Mouse (Mus musculus): Measurements from ENCODE around the gene Itpr2.
A peak's percentile ranks its signal among the peaks of the same experiment; 100 is the strongest.

Gene Itpr2

DNA sequence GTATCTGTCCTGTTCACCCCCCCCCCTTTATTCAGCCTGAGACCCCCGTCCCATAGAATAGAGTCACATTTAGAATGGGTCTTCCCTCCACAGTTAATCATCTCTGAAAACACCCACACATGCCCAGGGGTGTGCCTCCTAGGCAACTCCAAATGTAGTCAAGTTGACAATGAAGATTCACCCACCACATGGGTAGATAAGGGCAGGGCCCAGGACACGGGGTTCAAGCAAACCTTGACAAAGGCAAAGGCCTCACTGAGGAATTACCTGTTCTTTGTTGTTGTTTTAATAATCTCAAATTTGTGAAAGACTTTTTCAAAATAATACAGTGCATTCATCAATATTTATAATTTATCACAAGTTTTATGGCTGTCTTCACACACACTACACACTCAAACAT, 2.4 kb upstream of the Itpr2 start:
- DNase-seq (ENCODE audit: low spot score) = no peak

DNA sequence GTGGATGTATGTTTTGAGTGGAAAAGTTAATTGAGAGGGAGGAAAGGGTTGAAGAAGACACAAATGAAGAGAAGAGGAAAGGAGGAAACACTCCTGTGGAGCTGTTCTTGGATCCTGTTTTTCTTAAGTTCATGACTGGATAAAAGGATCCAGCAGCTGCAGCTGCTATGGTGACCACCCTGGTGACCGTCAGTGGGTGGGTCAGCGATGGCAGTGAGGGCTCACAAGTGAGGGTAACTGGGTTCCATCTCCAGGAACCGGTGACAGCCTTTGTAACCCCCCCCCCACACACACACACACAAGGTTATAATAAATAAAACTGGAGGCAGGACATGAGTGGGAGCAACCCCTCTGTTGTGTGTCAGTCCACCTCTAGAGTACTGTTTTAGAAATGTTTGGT, 833 bp upstream of the Itpr2 start:
- no peak for DNase-seq (ENCODE audit: low spot score)

DNA sequence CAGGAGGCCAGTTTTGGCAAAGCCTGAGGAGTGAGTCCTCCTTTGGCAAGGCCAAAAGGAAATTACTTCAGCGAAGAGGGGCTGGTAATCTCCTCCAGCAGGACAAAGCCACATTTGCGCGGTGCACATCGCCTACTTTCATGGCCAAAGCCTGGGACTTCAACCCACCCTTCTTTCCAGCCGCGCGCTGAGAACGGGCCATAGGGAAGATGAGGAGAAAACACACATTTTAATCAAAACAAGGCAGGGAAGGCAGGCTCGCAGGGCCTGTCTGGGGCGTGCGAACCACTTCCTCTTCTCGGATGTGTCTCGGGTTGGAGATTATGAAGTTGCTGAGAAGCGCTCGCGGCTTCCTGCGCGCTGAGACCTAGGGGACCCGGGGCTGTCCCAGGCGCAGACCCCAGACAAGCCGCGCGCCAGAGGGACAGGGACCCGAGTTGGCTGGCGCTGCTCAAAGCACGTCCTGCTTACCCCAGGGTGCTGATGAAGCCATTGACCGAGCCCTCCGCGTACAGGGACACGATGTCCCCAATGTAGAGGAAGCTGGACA, 632 bp downstream of the Itpr2 start:
- no peak for DNase-seq (ENCODE audit: low spot score)

DNA sequence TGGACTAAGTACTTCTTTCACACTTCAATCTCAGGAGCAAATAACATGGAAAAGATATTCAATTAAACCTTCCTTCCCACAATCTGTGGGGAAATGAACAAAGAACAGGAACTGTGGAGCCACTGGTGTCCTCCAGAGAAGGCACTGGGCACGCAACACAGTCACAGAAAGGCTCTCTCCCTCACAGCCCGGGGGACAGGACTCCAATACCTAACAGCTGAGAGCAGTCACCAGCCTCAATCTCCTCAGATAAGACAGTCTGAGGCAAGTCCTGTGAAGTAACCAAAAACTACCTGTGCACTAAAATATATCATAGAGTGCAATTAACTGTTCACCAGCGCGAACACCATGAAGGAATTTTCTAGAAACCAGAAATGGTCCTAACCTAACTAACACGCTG, 1.3 kb downstream of the Itpr2 start:
- DNase-seq (ENCODE audit: low spot score) = no peak

DNA sequence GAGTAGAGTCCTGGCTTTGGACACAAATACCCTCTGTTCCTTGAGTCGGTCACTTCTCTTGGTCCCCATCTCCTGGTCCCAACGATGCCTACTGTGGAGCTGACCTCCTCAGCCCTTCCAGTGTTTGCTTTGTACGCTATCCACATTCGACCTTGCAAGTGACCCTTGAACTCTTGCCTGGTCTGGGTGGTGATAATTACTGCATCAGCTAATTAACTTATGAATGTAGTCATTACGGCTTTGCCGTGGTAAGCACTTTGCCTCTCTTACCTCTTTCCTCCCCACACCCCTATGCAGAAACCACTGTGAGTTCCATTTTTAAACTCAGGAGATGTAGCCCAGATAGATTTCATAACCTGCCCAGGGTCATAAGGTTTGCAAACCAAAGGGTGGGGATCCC, 1.8 kb downstream of the Itpr2 start:
- no peak for DNase-seq (ENCODE audit: low spot score)

DNA sequence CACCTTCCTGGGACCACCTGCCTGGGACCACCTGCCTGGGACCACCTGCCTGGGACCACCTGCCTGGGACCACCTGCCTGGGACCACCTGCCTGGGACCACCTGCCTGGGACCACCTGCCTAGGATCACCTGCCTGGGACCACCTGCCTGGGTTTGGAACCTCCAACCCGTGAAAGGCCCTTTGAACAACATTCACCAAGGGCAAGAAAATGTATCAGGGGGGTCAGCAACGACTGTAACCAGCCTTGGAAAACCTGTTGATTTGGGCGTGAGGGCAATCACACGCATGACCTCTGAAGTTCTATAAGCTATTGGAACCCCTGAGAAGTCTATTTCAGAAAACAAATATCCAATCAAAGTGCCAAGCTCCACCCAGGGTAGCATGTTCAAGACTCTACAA, 2.5 kb downstream of the Itpr2 start:
- DNase-seq (ENCODE audit: low spot score) = no peak

DNA sequence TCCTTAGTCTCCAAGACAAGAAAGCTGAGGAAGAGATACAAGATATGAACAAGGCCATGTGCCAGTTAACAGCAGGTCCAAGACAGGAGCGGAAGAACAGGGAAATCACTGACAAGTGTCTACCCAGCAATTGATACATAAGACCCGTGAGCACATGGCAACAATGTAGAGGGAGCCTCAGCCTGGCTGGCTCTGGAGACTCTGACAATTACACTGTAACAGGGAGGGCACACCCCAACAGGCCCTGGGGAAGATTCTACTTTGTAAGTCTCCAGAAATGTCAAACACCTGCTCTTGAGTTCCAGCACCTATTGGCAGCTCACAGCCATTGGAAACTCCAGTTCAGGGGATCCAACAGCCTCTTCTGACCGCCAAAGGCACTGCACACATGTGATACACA, 3.6 kb downstream of the Itpr2 start:
- DNase-seq (ENCODE audit: low spot score) = no peak

DNA sequence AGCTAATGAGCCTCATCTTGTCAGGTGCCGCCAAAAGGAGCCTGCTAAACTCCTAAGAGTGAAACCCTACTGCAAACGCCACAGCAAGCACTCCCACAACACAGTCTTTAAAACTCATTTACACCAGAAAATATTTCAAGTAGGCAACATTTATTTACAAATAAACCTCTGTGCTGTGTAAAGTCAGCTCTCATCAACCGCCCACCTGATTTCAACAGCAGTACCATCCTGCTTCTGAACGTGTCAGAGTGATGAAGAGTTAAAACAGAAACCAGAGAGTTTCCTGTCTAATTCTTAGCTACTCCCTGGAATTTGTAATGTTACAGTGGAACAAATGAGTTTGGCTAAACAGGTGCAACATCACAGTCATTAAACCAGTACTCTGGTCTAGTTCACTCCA, 4.2 kb downstream of the Itpr2 start:
- DNase-seq (ENCODE audit: low spot score) = no peak

DNA sequence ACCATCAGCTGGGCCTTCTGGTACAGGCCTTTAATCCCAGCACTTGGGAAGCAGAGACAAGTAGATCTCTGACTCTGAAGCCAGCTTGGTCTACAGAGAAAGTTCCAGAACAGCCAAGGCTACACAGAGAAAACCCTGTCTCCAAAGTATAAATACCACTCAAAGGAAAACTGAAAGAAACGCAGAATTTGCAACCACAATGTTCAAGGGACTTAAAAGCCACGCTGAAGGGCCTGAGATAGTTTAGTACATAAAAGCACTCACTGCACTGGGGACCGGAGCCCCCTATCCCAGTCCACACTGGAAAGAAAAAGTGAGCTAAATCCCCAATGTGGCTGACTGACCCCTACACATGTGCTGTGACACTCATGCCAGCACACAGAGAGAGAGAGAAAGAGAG, 4.6 kb downstream of the Itpr2 start:
- no peak for DNase-seq (ENCODE audit: low spot score)

DNA sequence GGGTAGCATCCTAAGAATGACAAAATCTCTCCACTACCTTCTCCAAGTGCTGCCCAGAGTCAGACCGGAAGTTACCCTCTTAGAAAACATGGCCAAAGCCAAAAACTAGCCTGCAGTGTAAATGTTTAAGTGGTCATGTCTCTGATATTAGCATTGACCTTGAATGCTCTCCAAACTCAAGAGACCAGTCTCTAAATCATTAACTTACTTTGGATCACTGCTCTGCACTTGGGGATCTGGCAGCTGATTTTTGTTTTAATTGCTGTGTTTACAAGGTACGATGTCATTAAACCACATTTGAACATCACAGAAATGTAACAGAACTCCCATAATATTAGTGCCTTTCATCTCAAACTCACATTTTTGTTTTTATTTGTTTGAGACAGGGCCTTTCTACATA, 10.3 kb downstream of the Itpr2 start:
- no peak for DNase-seq (ENCODE audit: low spot score)

DNA sequence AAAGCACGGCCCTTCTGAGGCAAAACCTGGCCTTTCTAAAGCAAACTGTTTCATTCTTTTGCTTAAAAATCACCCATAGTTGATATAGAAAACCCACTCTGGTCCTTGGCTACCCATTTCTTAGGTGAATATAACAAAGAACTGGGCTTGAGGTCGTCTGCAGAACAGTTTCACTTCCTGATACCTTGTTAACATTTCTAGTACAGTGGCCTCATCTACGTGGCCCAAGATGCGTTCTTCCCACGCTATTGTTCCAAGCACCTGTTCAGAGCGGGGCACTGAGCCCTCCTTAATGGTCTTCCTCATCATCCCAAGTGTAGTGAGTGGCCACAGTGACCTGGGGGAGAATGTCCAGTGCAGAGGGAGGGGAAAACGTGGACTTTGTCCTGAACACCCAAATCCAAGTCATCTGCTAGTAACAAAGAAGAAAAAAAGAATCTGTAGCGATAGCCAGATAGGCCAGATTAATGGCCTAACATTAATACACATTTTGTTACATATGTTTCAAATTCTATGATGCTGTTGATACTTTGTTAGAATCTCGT, 11.5 kb downstream of the Itpr2 start:
- no peak for DNase-seq (ENCODE audit: low spot score)

DNA sequence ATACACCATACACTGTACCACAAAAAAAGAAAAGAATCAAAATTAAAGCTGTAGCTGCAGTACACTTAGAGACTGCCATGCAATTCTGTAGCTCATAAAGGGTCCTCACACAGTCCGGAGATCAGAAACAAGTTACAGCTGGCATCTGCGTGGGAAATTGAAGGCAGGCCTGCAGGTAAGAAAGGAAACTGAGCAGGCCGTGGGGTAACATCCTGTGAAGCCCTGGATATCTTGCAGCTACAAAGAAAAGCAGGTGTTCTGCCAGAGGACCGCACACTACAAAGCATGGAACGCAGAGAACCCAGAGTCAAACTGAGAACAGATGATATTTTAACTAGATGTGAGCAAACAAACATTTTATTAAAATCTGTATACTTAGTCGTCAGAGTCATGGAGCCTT, 12.2 kb downstream of the Itpr2 start:
- no peak for DNase-seq (ENCODE audit: low spot score)

DNA sequence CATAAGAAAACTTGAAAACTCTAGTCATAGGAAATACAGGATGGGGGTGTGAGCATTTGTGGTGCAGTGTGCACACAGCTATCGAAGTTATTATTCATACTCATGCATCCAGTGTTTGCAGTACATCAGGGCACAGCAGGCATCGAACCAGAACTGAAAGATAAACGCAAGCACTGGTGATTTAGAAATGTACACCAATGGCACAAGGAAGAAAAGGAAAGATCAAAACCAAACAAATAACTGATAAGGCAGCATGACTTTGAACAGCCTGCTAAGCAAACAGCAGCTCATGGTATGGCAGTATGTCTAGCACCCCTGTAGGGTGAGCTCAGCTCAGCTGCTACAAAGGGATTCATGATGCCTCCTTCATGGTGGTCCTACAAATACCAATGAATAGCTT, 13.3 kb downstream of the Itpr2 start:
- no peak for DNase-seq (ENCODE audit: low spot score)

DNA sequence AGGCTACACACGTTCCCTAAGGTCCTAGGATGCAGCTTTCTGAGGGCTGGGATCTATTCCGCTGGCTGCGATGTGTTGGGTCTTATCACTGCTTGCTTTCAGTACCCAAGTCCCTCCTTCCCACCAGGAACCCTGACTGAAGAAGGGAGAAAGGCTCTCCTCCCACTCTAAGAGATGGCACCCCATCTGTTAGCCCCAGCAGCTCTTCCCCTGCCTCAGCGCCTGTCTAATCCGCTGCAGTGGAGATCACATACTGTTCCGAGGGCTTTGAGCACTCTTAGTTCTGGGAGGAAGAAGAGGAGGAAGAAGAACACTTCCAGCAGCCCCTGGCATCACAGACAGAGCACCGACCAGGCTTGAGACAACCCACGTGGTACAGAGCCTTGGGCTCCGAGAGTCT, 14.9 kb downstream of the Itpr2 start:
- no peak for DNase-seq (ENCODE audit: low spot score)

DNA sequence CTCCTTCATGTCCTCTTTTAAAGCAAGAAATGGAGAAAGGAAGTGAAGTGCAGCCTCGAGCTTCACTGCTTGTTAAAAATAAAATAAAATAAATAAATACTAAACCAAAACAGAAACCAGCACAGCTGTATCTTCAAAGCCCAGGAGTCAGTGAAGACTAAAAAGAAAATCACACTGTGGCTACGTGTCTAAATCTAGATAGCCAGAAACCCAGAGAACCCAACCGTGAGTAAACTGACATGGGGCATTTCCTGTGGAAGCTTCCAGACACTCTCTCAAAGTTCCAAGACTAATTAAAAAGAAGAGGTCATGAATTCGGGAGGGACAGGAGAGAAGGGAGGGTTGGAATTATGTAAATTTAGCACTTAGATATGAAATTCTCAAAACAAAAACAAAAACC, 15.9 kb downstream of the Itpr2 start:
- DNase-seq (ENCODE audit: low spot score) = no peak

DNA sequence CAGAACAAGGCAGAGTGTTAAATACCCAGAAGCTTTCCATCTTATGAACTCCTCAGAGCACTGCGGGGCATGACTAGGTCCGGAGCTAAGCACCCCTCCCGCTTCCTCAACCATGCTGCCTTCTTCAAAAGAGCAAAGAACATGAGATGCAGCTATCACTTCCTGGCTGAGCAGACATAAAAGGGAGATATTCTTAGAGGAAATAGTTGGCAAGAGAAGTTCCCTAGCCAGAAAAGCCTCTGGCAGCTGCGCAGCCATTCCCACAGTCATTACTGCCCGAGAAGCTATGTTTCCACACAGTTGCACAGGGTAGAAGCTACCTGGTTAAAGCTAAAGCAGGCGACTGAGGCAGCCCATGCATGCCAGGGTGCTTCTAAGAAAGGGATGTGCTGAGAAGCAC, 20.6 kb downstream of the Itpr2 start:
- DNase-seq (ENCODE audit: low spot score) = no peak

DNA sequence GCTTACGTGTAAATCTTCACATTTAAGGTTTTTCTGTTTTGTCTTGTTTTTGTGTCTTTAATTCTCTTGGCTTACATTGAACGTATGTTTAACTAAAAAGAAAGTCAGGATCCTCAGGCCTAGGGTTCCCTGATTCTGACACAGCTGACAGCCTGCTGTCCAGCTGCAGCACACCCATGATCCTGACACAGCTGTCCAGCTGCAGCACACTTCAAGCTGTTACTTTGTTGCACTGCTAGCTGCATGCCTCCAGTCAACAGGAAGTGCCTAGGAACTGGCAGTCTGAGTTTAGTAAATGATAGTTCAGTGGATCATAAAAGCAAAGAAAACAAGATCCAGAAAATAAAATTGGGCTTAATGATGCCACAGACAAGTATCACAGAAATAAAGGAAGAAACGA, 21.1 kb downstream of the Itpr2 start:
- no peak for DNase-seq (ENCODE audit: low spot score)

DNA sequence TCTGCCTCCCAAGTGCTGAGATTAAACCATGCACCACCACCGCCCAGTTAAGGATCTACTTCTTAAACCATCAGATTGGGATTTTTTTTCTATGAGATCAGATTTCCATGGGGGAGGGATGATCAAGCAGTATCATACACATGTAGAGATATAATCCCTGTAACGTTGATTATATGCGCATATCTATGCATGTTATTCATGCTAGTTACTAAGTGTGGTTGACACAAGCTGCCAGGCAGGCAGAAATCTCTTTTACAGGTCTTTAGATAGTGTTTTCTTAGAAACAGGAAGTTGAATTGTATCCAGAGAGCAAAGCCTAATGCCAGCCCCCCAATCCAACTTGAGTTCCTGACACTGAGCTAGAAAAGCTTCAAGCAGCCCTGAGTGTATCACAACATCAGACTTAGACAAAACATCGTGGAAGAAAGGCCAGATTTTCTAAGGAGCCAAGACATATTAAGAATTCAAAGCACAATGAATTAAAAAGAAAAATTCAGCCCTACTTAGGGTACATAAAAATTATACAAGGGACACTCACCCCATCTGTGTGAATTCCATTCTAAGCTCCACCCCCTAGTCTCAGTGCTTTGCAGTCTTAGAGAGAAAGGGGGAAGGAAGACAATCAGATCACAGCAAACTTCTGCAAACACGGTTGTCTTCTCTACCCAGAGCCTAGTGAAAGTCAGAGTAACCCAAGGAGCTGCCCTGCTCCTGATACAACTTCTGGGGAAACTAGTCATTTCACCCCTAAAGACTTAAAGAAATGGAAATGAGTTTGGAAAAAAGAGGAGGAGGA, 22.9 kb downstream of the Itpr2 start:
- no peak for DNase-seq (ENCODE audit: low spot score)

DNA sequence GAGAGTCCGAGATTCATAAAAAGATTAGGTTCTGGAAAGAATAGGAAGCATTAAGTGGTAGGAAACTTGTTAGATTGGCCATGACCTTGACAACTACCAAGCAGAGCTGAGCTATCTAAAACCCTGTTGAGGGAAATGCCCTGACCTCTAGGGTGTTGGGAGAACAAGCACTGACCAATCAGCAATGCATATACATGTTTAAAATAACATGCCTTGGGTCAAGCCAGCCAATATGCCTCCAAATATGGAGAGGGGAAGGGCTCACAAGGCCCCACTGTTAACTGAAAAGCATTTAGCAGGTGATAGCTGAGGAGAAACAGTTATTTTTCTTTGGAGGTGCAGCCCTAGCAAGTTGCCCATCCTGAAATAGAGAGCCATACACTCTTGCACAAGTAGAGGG, 25.2 kb downstream of the Itpr2 start:
- no peak for DNase-seq (ENCODE audit: low spot score)

DNA sequence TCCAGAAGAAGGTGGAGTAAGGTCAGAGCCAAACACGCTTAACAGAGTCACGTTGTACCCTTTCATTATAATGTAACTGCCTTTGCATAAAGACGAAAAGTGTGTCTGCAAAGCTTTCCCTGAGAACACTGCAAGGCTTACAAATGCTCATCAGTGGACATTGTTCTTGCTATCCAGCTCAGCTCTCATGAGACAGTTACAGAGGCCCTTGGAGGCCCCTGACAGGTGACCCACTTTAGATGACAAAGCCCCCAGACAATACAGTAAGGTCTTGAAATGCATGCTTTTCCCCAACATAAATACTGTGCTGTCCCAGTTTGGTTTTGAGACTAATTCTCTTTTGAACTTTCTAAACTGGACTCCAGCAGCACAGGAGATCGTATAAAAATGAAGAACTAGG, 27.9 kb downstream of the Itpr2 start:
- DNase-seq (ENCODE audit: low spot score) = no peak

DNA sequence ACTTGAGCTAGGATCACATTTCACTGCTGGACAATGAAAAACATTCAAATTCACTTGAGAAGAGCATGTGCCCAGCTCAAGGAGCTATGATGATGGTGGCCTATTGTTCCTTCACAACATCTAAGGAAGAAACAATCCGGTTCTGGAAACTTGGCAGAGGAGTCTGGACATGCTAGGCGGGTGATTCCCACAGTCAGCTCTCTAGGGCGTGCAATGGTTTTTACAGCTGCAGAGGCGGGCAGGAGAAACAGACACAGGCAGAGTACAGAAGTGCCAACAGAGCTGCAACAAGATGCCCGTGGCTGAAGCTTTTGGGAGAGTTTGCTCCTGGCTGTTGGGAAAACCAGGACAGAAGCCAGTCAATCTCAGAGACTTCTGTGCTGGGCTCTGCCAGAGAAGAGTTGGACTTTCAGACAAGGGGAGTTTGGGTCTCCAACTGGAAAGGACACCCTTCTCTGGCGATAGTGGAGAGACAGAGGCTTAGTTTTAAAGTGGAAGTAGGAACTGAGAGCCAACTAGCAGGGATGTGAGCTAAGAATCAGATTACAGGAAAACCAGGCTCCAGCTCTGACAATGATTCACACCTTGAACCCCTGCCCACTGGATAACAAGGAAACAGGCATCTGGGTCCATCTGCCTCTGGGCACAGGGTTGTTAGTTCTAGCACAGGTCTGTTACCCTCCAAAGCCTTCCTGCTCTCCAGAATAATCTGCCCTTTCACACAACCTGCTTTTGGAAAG, 28.6 kb downstream of the Itpr2 start:
- DNase-seq (ENCODE audit: low spot score) = no peak

DNA sequence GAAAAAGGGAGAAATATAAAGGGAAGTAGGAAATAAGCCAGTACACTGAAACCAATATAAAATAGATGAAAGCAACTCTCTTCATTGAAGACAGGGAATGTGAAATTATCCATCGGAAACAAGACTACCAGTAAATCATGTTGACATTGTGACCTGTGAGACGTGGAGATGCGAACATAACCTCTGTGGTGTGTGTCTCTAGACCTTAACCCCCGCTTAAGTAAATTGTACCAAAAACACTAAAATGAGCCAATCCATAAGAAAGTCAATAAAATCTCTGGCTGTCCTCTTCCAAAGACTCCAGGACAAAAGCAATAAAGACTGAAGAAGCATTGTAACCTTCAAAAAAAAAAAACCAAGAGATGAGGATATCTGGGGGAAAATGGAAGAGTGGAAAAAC, 31.6 kb downstream of the Itpr2 start:
- DNase-seq (ENCODE audit: low spot score) = no peak

DNA sequence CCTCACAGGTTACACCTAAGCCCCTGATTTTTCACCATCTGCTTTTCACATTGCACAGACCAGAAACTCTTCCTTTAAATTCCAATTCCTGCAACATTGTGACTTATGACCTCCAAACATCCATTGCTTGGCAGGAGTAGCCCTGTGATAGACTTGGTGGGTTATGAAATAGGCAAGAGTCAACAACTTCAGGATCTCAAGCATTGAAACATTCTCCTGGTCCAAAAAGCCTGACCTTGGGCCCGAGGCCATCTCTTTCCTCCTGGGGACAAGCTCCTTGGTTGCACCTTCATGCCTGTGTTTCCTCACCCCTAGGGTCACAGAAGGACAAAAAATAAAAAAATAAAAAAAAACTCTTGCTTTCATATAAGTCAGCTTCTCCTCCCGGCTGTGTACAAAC, 32.1 kb downstream of the Itpr2 start:
- peak; percentile 37 for DNase-seq (ENCODE audit: low spot score)
